Mouse (Mus musculus) hindbrain, embryonic 11.5 days (tissue): ENCODE data around the gene Mertk. TPM values are rescaled to one million over a fixed set of nuclear protein-coding genes. Genes with fewer than 3 reads are reported as not detected.

Experiments used
- ATAC-seq: fragments of 200-750 bp; cut with Nextera tagmentation; 2 replicates; pipeline ENCODE4 v1.8.0; 2017; ENCODE audit warnings: mild to moderate bottlenecking, moderate TSS enrichment, moderate library complexity; ENCODE audit not compliant: low FRiP score
- DNase-seq: peaks from one replicate; pipeline ENCODE4 v3.0.0-alpha.2; 2015; ENCODE audit warnings: low spot score
- H3K27ac ChIP-seq: fragments of 300-500 bp; sonication (generic); 2 replicates; pipeline ENCODE4 v1.5.1; 2014; ENCODE audit warnings: mild to moderate bottlenecking, low read depth, low read length
- H3K27me3 ChIP-seq: fragments of 300-500 bp; sonication (generic); 2 replicates; pipeline ENCODE4 v1.6.1; 2014; ENCODE audit warnings: mild to moderate bottlenecking, low read length, moderate library complexity, mixed read lengths; ENCODE audit not compliant: control insufficient read depth, insufficient read depth
- H3K36me3 ChIP-seq: fragments of 300-500 bp; sonication (generic); 2 replicates; pipeline ENCODE4 v1.6.1; 2014; ENCODE audit warnings: mild to moderate bottlenecking, low read length, moderate library complexity, mixed read lengths; ENCODE audit not compliant: control insufficient read depth, insufficient read depth
- H3K4me1 ChIP-seq: fragments of 300-500 bp; sonication (generic); replicated peaks from 2 replicates; pipeline ENCODE4 v1.6.1; 2014; ENCODE audit warnings: low read length, mixed read lengths; ENCODE audit not compliant: control insufficient read depth, insufficient read depth
- H3K4me2 ChIP-seq: fragments of 300-500 bp; sonication (generic); replicated peaks from 2 replicates; pipeline ENCODE4 v1.6.1; 2014; ENCODE audit warnings: mild to moderate bottlenecking, low read depth, low read length
- H3K4me3 ChIP-seq: fragments of 300-500 bp; sonication (generic); 2 replicates; pipeline ENCODE4 v1.5.1; 2014; ENCODE audit warnings: low read depth, low read length
- H3K9ac ChIP-seq: fragments of 300-500 bp; sonication (generic); 2 replicates; pipeline ENCODE4 v1.6.1; 2014; ENCODE audit warnings: low read depth, low read length
- H3K9me3 ChIP-seq: fragments of 300-500 bp; sonication (generic); 2 replicates; pipeline ENCODE4 v1.6.1; 2016; ENCODE audit warnings: low read length; ENCODE audit not compliant: control insufficient read depth
- WGBS: fragments of 180-500 bp; shearing (Covaris S2); extraction: QIAGEN DNeasy Blood & Tissue Kit; methylation state at CpG from one replicate; pipeline ENCODE4 v1.1.7; 2014; 5-methylcytosine and 5-hydroxymethylcytosine counted together
- polyA plus RNA-seq: library from polyadenylated mRNA; unstranded; fragments of >200 nt; fragmentation: Nextera tagmentation; extraction: Ambion mirVana; gene quantifications from 2 replicates; pipeline ENCODE4 v1.2.1, GENCODE M21; 2014

Gene Mertk
- polyA plus RNA-seq, 1 experiment from 2014 or later: 4.4 TPM

- Histone ChIP-seq H3K4me1 (no peaks in the 10 kb centered on the region), H3K36me3 (no peaks in the 10 kb centered on the region), H3K9ac (no peak overlapping the region), H3K4me3 (no peak overlapping the region), H3K9me3 (no peaks in the 10 kb centered on the region), H3K27me3 (no peaks in the 10 kb centered on the region), H3K4me2 (no peak overlapping the region), H3K27ac (no peak overlapping the region)
- ATAC-seq (no peak), DNase-seq (no peak)
- 85% methylated on average over 4 of the region's 4 CpGs for WGBS
Observed at GRCm38 (mm10) chr2:128768545-128769247, 69.9 kb downstream of the Mertk start.

DNA sequence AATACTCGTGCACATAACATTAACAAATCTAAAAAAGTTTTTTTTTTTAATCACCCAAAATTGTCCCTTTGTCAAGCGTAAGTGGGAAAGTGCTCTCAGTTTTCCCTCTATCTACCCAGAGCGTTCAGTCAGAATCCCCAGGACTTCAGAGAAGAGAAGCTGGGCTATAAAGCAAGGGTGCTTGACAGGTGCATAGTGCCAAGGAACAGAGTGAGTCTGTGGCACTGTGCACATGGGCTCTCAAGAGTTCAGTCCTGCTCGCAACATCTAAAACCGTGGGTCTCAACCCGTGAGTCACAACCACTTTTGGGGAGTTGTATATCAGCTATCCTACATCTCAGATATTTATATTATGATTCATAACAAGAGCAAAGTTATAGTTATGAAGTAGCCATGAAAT is 71.8 kb downstream of the Mertk start:
- no peaks in the 10 kb centered on the region for H3K9me3 ChIP-seq
- no peak overlapping the region for H3K27ac ChIP-seq
- no peak overlapping the region for H3K4me2 ChIP-seq
- ATAC-seq (no peak), DNase-seq (no peak)
- no peaks in the 10 kb centered on the region for H3K36me3 ChIP-seq
- H3K9ac ChIP-seq: no peak overlapping the region
- H3K4me1 ChIP-seq: no peaks in the 10 kb centered on the region
- 91% methylated on average over 6 of the region's 6 CpGs for WGBS
- H3K4me3 ChIP-seq: no peak overlapping the region
- H3K27me3 ChIP-seq: no peaks in the 10 kb centered on the region

DNA sequence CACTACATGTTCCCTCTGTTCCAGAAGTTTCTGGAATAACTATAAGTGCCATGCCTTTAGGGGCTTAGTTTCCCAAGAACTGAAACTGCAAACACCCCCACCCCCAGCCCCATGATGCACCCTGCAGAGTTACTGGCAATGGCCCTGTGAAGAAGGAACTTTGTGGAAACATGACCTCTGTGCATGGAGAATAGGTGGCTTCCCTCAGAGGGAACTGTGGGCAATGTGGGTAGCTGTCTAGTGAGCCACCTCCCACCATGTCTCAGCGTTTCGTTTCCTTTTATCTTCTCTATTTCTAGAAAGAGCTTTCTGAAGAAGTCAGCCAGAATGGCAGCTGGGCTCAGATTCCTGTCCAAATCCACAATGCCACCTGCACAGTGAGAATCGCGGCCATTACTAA is 72.3 kb downstream of the Mertk start:
- DNase-seq (no peak), ATAC-seq (no peak)
- no peaks in the 10 kb centered on the region for H3K9me3 ChIP-seq
- H3K4me3 ChIP-seq: no peak overlapping the region
- H3K4me1 ChIP-seq: no peaks in the 10 kb centered on the region
- H3K27me3 ChIP-seq: no peaks in the 10 kb centered on the region
- 93% methylated on average over 4 of the region's 4 CpGs for WGBS
- H3K4me2 ChIP-seq: no peak overlapping the region
- H3K36me3 ChIP-seq: no peaks in the 10 kb centered on the region
- no peak overlapping the region for H3K27ac ChIP-seq
- H3K9ac ChIP-seq: no peak overlapping the region

- ATAC-seq: no peak
- Histone ChIP-seq H3K4me3 (no peak overlapping the region), H3K4me1 (no peaks in the 10 kb centered on the region), H3K4me2 (no peak overlapping the region), H3K27ac (no peak overlapping the region), H3K27me3 (no peaks in the 10 kb centered on the region), H3K9me3 (no peaks in the 10 kb centered on the region), H3K9ac (no peak overlapping the region), H3K36me3 (no peaks in the 10 kb centered on the region)
- WGBS: 94% methylated on average over 7 of the region's 7 CpGs
- DNase-seq: no peak
Observed at GRCm38 (mm10) chr2:128771750-128772338, 73.1 kb downstream of the Mertk start.

GRCm38 (mm10) chr2:128782231-128782630 is 83.5 kb downstream of the Mertk start:
- 91% methylated on average over 5 of the region's 5 CpGs for WGBS
- Histone ChIP-seq H3K27ac (no peak overlapping the region), H3K4me2 (no peak overlapping the region), H3K4me3 (no peak overlapping the region), H3K27me3 (no peaks in the 10 kb centered on the region), H3K9me3 (no peaks in the 10 kb centered on the region), H3K4me1 (no peaks in the 10 kb centered on the region), H3K9ac (no peak overlapping the region), H3K36me3 (no peaks in the 10 kb centered on the region)
- no peak for DNase-seq
- no peak for ATAC-seq

DNA sequence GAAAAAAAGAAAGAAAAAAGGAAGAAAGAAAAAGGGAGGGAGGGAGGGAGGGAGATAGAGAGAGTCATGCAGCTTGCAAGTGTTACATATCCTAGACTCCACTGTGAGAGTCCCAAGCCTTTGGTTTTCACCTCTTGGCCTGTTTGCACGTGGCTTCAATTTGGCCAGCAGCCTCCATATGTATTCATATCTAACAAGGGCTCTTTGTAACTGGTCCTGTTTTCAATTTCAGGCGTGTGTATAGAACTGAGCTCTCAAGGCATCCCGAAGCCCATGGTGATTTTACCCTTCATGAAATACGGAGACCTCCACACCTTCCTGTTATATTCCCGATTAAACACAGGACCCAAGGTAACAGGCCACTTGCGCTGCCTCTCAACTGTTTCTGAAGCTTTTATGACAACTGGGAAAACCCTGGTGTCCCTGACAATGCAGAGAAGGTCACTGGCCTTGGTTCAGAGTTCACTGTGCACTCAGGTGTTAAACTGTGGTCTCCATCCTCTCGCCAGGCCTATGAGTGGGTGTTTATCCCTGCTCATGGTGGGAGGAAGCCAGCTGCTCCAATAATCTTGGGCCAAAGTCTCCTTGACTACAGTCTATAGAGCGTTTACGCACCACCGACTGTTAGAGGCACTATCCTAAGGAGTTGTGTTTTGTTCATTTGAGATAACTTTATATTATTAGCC is 85.0 kb downstream of the Mertk start:
- Histone ChIP-seq H3K4me1 (no peaks in the 10 kb centered on the region), H3K27ac (no peak overlapping the region), H3K4me3 (no peak overlapping the region), H3K9ac (no peak overlapping the region), H3K4me2 (no peak overlapping the region), H3K9me3 (no peaks in the 10 kb centered on the region), H3K36me3 (no peaks in the 10 kb centered on the region), H3K27me3 (no peaks in the 10 kb centered on the region)
- no peak for ATAC-seq
- WGBS: 73% methylated on average over 10 of the region's 10 CpGs
- peak; percentile 26 for DNase-seq

DNA sequence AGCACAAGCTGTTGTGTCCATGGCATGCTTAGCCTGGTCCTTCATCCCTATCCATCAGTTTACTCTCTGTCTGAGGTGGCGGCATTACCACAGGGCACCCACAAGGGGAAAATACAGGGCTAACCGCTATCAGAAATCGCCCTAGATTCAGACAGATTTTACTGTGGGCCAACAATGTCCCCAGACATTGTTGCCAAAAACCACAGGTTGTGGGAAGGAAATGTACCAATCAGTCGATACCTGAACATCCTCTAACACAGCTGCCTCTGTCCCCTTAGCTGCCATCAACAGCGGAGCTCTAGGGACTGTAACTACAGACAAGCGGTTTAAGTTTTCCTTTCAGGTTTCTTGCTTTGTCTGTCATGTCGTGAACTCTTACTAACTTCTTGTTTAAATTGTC is 86.1 kb downstream of the Mertk start:
- H3K4me1 ChIP-seq: no peaks in the 10 kb centered on the region
- no peak overlapping the region for H3K9ac ChIP-seq
- no peak for DNase-seq
- no peaks in the 10 kb centered on the region for H3K36me3 ChIP-seq
- H3K27ac ChIP-seq: no peak overlapping the region
- ATAC-seq: no peak
- no peak overlapping the region for H3K4me3 ChIP-seq
- H3K27me3 ChIP-seq: no peaks in the 10 kb centered on the region
- WGBS: 93% methylated on average over 7 of the region's 7 CpGs
- no peak overlapping the region for H3K4me2 ChIP-seq
- no peaks in the 10 kb centered on the region for H3K9me3 ChIP-seq

DNA sequence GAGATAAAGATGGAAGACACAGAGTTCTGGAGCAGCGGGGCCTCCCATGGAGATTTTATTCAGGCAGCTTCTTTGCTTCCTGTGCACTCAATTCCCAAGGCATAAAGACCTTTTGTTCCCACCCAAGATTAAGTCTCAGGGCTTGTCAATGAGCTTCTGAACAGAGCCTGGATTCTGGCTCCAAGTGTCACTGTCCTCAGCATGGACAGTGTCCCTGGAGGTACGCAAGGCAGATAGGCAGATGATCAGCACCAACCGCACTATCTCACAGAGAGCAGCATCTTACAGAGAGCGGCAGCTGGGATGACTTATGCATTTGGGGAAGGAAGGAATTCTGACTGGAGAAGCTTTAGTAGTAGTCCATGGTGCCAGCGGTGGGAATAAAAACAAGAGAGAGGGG is 87.6 kb downstream of the Mertk start:
- Histone ChIP-seq H3K27ac (no peak overlapping the region), H3K36me3 (no peaks in the 10 kb centered on the region), H3K4me1 (no peaks in the 10 kb centered on the region), H3K9me3 (no peaks in the 10 kb centered on the region), H3K4me3 (no peak overlapping the region), H3K4me2 (no peak overlapping the region), H3K9ac (no peak overlapping the region), H3K27me3 (no peaks in the 10 kb centered on the region)
- ATAC-seq (no peak), DNase-seq (no peak)
- 56% methylated on average over 5 of the region's 5 CpGs for WGBS

GRCm38 (mm10) chr2:128786795-128787194 is 88.0 kb downstream of the Mertk start:
- Histone ChIP-seq H3K4me2 (no peak overlapping the region), H3K4me1 (no peaks in the 10 kb centered on the region), H3K9ac (no peak overlapping the region), H3K4me3 (no peak overlapping the region), H3K27me3 (no peaks in the 10 kb centered on the region), H3K9me3 (no peaks in the 10 kb centered on the region), H3K27ac (no peak overlapping the region), H3K36me3 (no peaks in the 10 kb centered on the region)
- 74% methylated on average over 1 of the region's 1 CpGs for WGBS
- ATAC-seq: no peak
- no peak for DNase-seq
